Mouse (Mus musculus): ENCODE results near the gene Olfr1242.

Olfr1242 gene

DNA sequence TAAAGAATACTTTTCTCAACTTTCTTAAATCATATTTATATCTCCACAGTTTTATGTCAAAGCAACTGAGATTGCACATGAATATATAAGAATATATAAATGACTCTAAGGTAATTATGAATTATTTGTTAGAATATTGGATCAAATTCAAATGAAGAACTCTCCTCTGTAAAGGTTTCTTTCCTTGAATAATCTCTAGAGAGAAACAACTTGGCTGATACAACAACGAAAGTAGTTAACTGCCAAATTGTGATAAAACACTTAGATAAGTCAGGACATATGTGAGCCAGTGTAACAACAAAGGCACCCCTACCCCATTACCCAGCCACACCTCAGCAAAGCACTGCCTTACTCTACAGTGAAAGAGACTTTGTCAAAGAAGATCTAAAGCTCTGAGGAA, at the start of gene Olfr1242:
Olfr1242 (minus strand) TSS at position 101 of the 400 bp plus-strand sequence.
- no peak for DNase-seq (ENCODE audit: low read depth, low spot score)

DNA sequence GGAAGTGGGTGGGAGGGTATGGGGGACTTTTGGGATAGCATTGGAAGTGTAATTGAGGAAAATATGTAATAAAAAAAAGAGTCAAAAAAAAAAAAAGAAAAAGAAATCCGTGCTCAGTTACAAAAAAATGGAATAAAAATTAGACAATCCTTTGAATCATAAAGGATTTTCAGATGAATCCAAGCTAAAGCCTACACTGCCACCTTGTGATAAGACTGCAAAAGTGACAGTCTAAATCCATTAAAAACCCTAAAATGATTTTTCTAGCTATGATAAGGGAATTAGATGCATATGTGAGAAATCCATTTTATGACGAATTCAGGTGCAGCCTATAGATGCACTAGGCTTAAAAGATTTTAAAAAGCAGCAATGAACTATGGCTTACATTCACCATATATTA, 46.4 kb upstream of the Olfr1242 start:
- DNase-seq (ENCODE audit: low read depth, low spot score) = no peak

DNA sequence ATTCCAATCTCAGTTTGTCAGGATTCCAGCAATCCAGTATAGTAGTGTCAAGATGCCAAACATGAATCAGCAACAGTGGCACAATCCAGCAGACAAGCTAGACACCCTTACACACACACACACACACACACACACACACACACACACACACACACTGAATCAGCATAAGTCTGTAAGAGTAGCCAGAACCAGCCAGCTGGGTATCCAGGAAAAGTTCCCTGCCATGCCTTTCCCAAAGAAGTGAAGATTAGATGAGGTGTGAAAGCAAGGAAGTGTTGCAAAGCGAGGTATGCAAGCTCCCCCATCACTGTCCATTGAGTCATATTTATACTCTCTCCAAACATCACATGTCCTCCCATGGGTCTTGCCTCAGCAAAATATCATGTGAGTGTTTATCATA, 41.8 kb upstream of the Olfr1242 start:
- DNase-seq (ENCODE audit: low read depth, low spot score) = no peak

DNA sequence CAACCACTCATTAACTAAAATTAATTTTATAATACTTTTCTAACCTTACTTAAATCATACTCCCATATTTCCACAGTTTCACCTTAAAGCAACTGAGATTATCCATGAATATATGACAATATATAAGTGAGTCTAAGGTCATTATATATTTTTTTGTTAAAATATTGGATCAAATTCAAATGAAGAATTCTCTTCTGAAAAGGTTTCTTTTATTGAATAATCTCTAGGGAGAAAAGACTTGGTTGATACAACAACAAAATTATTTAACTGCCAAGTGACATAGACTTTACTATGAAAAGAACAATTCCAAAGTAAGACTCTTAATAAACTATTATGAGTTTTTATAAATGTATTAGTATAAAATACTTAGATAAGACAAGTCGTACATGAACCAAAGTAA, 33.3 kb upstream of the Olfr1242 start, which contains the start of gene Olfr1243:
Olfr1243 (minus strand) TSS at position 101 of the 400 bp plus-strand sequence.
- no peak for DNase-seq (ENCODE audit: low read depth, low spot score)

DNA sequence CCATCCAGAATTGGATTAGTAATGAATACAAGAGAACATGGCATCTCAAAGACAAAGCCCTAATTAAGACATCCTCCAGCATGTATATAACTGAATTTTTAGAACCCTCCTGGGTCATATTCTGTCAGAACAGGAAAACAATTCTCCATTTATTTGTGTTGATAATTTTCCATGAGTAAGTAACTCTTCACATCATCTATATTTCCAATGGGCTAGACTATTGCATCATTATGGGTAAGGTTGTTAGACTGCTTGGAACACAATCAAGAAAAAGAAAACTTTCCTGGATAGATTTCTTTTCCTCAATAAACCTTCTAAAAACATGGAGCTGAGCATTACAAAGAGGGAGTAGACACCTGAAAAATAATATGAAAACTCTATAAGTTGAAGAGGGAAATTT, 11.1 kb downstream of the Olfr1242 start, which contains the start of gene Olfr1241:
Olfr1241 (minus strand) TSS at position 101 of the 400 bp plus-strand sequence.
- no peak for DNase-seq (ENCODE audit: low read depth, low spot score)

DNA sequence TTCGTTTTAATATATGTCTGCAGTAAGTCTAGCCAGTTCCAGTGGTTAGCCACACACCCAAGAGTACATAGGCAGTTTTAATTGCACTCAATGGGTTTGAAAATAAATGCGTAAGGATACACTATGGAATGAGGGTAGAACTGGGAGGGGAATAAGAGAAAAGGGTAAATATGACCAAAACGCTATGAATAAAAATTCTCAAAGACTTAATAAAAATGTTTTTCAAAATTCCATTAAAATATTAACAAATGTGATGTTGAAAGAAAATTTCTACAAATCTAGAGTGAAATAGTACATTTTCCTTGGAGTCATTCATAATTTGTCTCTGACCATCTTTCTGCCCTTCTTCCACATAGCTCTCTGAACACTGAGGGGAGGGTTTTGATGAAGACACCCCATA, 55.2 kb downstream of the Olfr1242 start, which contains the start of gene Olfr1240:
Olfr1240 (minus strand) TSS at position 101 of the 400 bp plus-strand sequence.
- DNase-seq (ENCODE audit: low read depth, low spot score) = no peak

Measured in ZHBTc4 (cell line).